ENCODE assay signal across 1 mouse cellular context in the genomic region with DNA sequence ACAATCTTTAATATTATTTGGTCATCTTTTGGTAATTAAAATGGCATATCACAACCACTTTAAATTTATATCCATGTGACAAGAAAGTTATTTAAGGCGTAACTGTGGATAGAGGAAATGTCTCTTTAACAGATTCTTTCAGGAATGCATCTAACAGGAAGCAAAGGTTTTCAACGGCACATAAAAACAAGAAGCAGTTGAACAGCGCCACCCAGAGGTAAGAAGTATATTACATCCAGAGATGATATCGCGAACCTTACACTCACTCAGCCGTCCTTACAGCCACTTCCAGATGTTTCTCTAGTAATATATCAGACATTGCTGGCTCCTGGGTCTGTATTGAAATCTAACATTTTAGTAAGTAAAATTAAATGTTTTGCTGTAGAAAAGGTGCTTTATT.
TF ChIP-seq lines count a peak whose summit lies in the region.

No protein-coding gene starts in this region.

TF ChIP-seq in MEL, 35 proteins besides CTCF, POLR2A, EP300 and RAD21 (continued from another document):
- TF ChIP-seq UBTF (IDR thresholded peaks at IDR 0.05; ENCODE audit: borderline replicate concordance, insufficient read depth, low read depth, low read length) (no peak), TAL1 (IDR thresholded peaks at IDR 0.05; ENCODE audit: low read length) (no peak), KAT2A (conservative IDR thresholded peaks at IDR 0.05; ENCODE audit: low read depth, low read length) (no peak), TBP (IDR thresholded peaks at IDR 0.05; ENCODE audit: low read depth, low read length) (0 out of 2 replicates have a peak, but pooled peaks have one; percentile 30), E2F4 (IDR thresholded peaks at IDR 0.05; ENCODE audit: borderline replicate concordance, low read depth, low read length) (no peak), HCFC1 (IDR thresholded peaks at IDR 0.05; ENCODE audit: low read depth, low read length) (no peak), ZKSCAN1 (IDR thresholded peaks at IDR 0.05; ENCODE audit: low read depth, low read length) (no peak), NRF1 (IDR thresholded peaks at IDR 0.05; ENCODE audit: insufficient read depth, low read depth, low read length, poor library complexity, severe bottlenecking) (no peak), ZMIZ1 (IDR thresholded peaks at IDR 0.05; ENCODE audit: low read depth, low read length) (no peak), GATA1 (IDR thresholded peaks at IDR 0.05; ENCODE audit: low read depth, low read length) (peak; percentile 85), RCOR1 (IDR thresholded peaks at IDR 0.05; ENCODE audit: low read depth, low read length) (no peak), MAZ (IDR thresholded peaks at IDR 0.05; ENCODE audit: low read depth, low read length) (no peak), ETS1 (IDR thresholded peaks at IDR 0.05; ENCODE audit: low read depth, low read length) (no peak), POLR2AphosphoS2 (IDR thresholded peaks at IDR 0.05; ENCODE audit: low read length) (no peak), USF2 (IDR thresholded peaks at IDR 0.05; ENCODE audit: borderline replicate concordance in 1 of 2, insufficient read depth in 1 of 2, low read depth in 1 of 2, low read length in 2 of 2) (no peak)
TF ChIP-seq in MEL: peak in this region for 5.
